ENCODE assay signal across 23 mouse cellular contexts in genomic region chr2:136325646-136326045, GRCm38 (mm10).
DNase-seq lines count a peak whose midpoint lies in the region; ATAC-seq and TF ChIP-seq lines count a peak whose summit lies in the region.
"Had no signal": no experiment of that assay in that cellular context is flagged by ENCODE, and none has a peak within 500 bp of the region (broad histone marks: within the 10 kb centered on the region; RNA-seq: fewer than 3 reads in every experiment).

No protein-coding gene starts in this region.

- intact Hi-C loops in heart, adult 2 months (cut with DNase I), result no loop called here

- no peak for TF ChIP-seq POLR2A in embryonic fibroblast, embryonic 13.5 days (IDR thresholded peaks at IDR 0.05; ENCODE audit: low read depth, low read length)
- TF ChIP-seq POLR2A in heart, adult 2 months (IDR thresholded peaks at IDR 0.05; ENCODE audit: insufficient read depth, low read depth, low read length), result no peak

- 0 out of 2 replicates have a peak, but pooled peaks have one; percentile 42 for ATAC-seq in hindbrain, embryonic 15.5 days (ENCODE audit: low FRiP score, low read depth)
- no peak for ATAC-seq in hindbrain, embryonic 11.5 days (ENCODE audit: low FRiP score)
- ATAC-seq in midbrain, postnatal 0 days (ENCODE audit: low FRiP score), result no peak
- ATAC-seq in midbrain, embryonic 11.5 days (ENCODE audit: low FRiP score), result no peak
- ATAC-seq: intestine, embryonic 15.5 days; midbrain, embryonic 16.5 days had no signal

- no peaks in the 10 kb centered on the region for H3K79me2 ChIP-seq in heart, adult 2 months (replicated peaks; ENCODE audit: control insufficient read depth, insufficient read depth, low read length)

- no peak overlapping the region for H3K27ac ChIP-seq in hindbrain, embryonic 15.5 days (replicated peaks)
- H3K27ac ChIP-seq in hindbrain, embryonic 11.5 days (ENCODE audit: low read depth, low read length), result no peak overlapping the region
- H3K27ac ChIP-seq in midbrain, postnatal 0 days (ENCODE audit: low read depth, low read length), result no peak overlapping the region
- no peak overlapping the region for H3K27ac ChIP-seq in midbrain, embryonic 11.5 days (ENCODE audit: low read depth, low read length)
- peak overlapping the region; percentile 20; the same call in 1 of the 2 replicates for H3K27ac ChIP-seq in embryonic fibroblast, embryonic 13.5 days (ENCODE audit: insufficient read depth, low read length)
- H3K27ac ChIP-seq in heart, adult 2 months, result no peak overlapping the region
- H3K27ac ChIP-seq: embryonic facial prominence, embryonic 12.5 days; forebrain, embryonic 12.5 days; gastrocnemius, adult 2 months; hindbrain, embryonic 10.5 days; intestine, embryonic 15.5 days; neural tube, embryonic 15.5 days had no signal

- no peak overlapping the region for H3K4me2 ChIP-seq in hindbrain, embryonic 15.5 days
- H3K4me2 ChIP-seq in hindbrain, embryonic 11.5 days (replicated peaks; ENCODE audit: low read depth, low read length), result no peak overlapping the region
- no peak overlapping the region for H3K4me2 ChIP-seq in midbrain, postnatal 0 days (ENCODE audit: low read depth, low read length, poor library complexity, severe bottlenecking)
- H3K4me2 ChIP-seq in midbrain, embryonic 11.5 days, result no peak overlapping the region
- H3K4me2 ChIP-seq: embryonic facial prominence, embryonic 12.5 days; forebrain, embryonic 12.5 days; heart, embryonic 12.5 days; intestine, embryonic 15.5 days; neural tube, embryonic 15.5 days had no signal

- no peak for TF ChIP-seq CTCF in midbrain, postnatal 0 days (IDR thresholded peaks at IDR 0.05)
- TF ChIP-seq CTCF in embryonic fibroblast, embryonic 13.5 days (IDR thresholded peaks at IDR 0.05; ENCODE audit: borderline replicate concordance, insufficient read depth, low read length), result no peak
- TF ChIP-seq CTCF in heart, adult 2 months (IDR thresholded peaks at IDR 0.05), result no peak

- no peaks in the 10 kb centered on the region for H3K9me3 ChIP-seq in hindbrain, embryonic 15.5 days
- H3K9me3 ChIP-seq in hindbrain, embryonic 11.5 days (ENCODE audit: control insufficient read depth, low read length), result no peaks in the 10 kb centered on the region
- no peaks in the 10 kb centered on the region for H3K9me3 ChIP-seq in midbrain, postnatal 0 days (ENCODE audit: low read length)
- no peaks in the 10 kb centered on the region for H3K9me3 ChIP-seq in midbrain, embryonic 11.5 days (ENCODE audit: control insufficient read depth, low read length)
- H3K9me3 ChIP-seq: embryonic facial prominence, embryonic 12.5 days; forebrain, embryonic 12.5 days; heart, embryonic 12.5 days; hindbrain, embryonic 10.5 days; intestine, embryonic 15.5 days; neural tube, embryonic 15.5 days had no signal

- TF ChIP-seq EP300 in heart, adult 2 months (IDR thresholded peaks at IDR 0.05; ENCODE audit: insufficient read depth, low read depth, low read length), result no peak

- no peaks in the 10 kb centered on the region for H3K36me3 ChIP-seq in hindbrain, embryonic 15.5 days
- H3K36me3 ChIP-seq in hindbrain, embryonic 11.5 days (ENCODE audit: control insufficient read depth, insufficient read depth, low read length), result no peaks in the 10 kb centered on the region
- H3K36me3 ChIP-seq in midbrain, postnatal 0 days (ENCODE audit: insufficient read depth, low read length), result no peaks in the 10 kb centered on the region
- no peaks in the 10 kb centered on the region for H3K36me3 ChIP-seq in midbrain, embryonic 11.5 days (ENCODE audit: control insufficient read depth, insufficient read depth, low read length)
- no peaks in the 10 kb centered on the region for H3K36me3 ChIP-seq in heart, adult 2 months (ENCODE audit: control insufficient read depth, insufficient read depth, low read length)
- H3K36me3 ChIP-seq: embryonic facial prominence, embryonic 12.5 days; forebrain, embryonic 12.5 days; heart, embryonic 12.5 days; hindbrain, embryonic 10.5 days; intestine, embryonic 15.5 days; neural tube, embryonic 15.5 days had no signal

- no peak overlapping the region for H3K4me3 ChIP-seq in hindbrain, embryonic 15.5 days
- H3K4me3 ChIP-seq in hindbrain, embryonic 11.5 days (ENCODE audit: low read depth, low read length), result no peak overlapping the region
- no peak overlapping the region for H3K4me3 ChIP-seq in midbrain, postnatal 0 days (ENCODE audit: low read depth, low read length)
- H3K4me3 ChIP-seq in midbrain, embryonic 11.5 days (ENCODE audit: low read depth, low read length), result no peak overlapping the region
- no peak overlapping the region for H3K4me3 ChIP-seq in embryonic fibroblast, embryonic 13.5 days (ENCODE audit: insufficient read depth, low read length)
- H3K4me3 ChIP-seq in heart, adult 2 months, result no peak overlapping the region
- H3K4me3 ChIP-seq: embryonic facial prominence, embryonic 12.5 days; erythroblast, embryonic 14.5 days; forebrain, embryonic 12.5 days; gastrocnemius, adult 2 months; heart, embryonic 12.5 days; hindbrain, embryonic 10.5 days; intestine, embryonic 15.5 days; neural tube, embryonic 15.5 days had no signal

- no peak for DNase-seq in hindbrain, embryonic 11.5 days (ENCODE audit: low spot score)
- peak; percentile 48 for DNase-seq in midbrain, postnatal 0 days (ENCODE audit: low spot score)
- DNase-seq in midbrain, embryonic 11.5 days (ENCODE audit: low spot score, missing footprints), result no peak
- peak; percentile 69 for DNase-seq in cerebellum, adult 9-10 months
- no peak for DNase-seq in gastrocnemius, adult 8-10 months (ENCODE audit: low spot score in 2 of 2)
- DNase-seq in heart, adult 2 months, result no peak
- DNase-seq: gastrocnemius, adult 2 months; heart, postnatal 10 days; kidney, adult 9 months; kidney, postnatal 25 days; lung, postnatal 4 days; thymus, adult 18-20 months; thymus, postnatal 36 days had no signal

- 52% methylated on average over 4 of the region's 4 CpGs for WGBS in hindbrain, embryonic 15.5 days
- 78% methylated on average over 4 of the region's 4 CpGs for WGBS in hindbrain, embryonic 11.5 days
- 67% methylated on average over 4 of the region's 4 CpGs for WGBS in midbrain, postnatal 0 days
- 82% methylated on average over 4 of the region's 4 CpGs for WGBS in midbrain, embryonic 11.5 days
- 73% methylated on average over 4 of the region's 4 CpGs for WGBS in heart, adult 2 months

- H3K4me1 ChIP-seq in hindbrain, embryonic 15.5 days (replicated peaks), result no peaks in the 10 kb centered on the region
- no peaks in the 10 kb centered on the region for H3K4me1 ChIP-seq in hindbrain, embryonic 11.5 days (replicated peaks; ENCODE audit: control insufficient read depth, insufficient read depth, low read length)
- no peaks in the 10 kb centered on the region for H3K4me1 ChIP-seq in midbrain, postnatal 0 days (ENCODE audit: insufficient read depth, low read length)
- H3K4me1 ChIP-seq in midbrain, embryonic 11.5 days (ENCODE audit: control insufficient read depth, insufficient read depth, low read length), result no peaks in the 10 kb centered on the region
- H3K4me1 ChIP-seq in embryonic fibroblast, embryonic 13.5 days (ENCODE audit: control insufficient read depth, insufficient read depth, low read length), result peaks cover 3% of the 10 kb centered on the region; the same call in 1 of the 2 replicates
- no peaks in the 10 kb centered on the region for H3K4me1 ChIP-seq in heart, adult 2 months (ENCODE audit: control insufficient read depth, insufficient read depth, low read length)
- H3K4me1 ChIP-seq: embryonic facial prominence, embryonic 12.5 days; forebrain, embryonic 12.5 days; heart, embryonic 12.5 days; hindbrain, embryonic 10.5 days; intestine, embryonic 15.5 days; neural tube, embryonic 15.5 days had no signal

- no peak overlapping the region for H3K9ac ChIP-seq in hindbrain, embryonic 15.5 days
- no peak overlapping the region for H3K9ac ChIP-seq in hindbrain, embryonic 11.5 days (ENCODE audit: low read depth, low read length)
- no peak overlapping the region for H3K9ac ChIP-seq in midbrain, postnatal 0 days (replicated peaks; ENCODE audit: low read length, poor library complexity, severe bottlenecking)
- no peak overlapping the region for H3K9ac ChIP-seq in midbrain, embryonic 11.5 days (ENCODE audit: low read length)
- H3K9ac ChIP-seq in heart, adult 2 months (ENCODE audit: low read depth, low read length), result no peak overlapping the region
- H3K9ac ChIP-seq: embryonic facial prominence, embryonic 12.5 days; forebrain, embryonic 12.5 days; heart, embryonic 12.5 days; intestine, embryonic 15.5 days; neural tube, embryonic 15.5 days had no signal

- H3K27me3 ChIP-seq in hindbrain, embryonic 15.5 days, result no peaks in the 10 kb centered on the region
- H3K27me3 ChIP-seq in hindbrain, embryonic 11.5 days (ENCODE audit: control insufficient read depth, insufficient read depth, low read length), result no peaks in the 10 kb centered on the region
- no peaks in the 10 kb centered on the region for H3K27me3 ChIP-seq in midbrain, postnatal 0 days (ENCODE audit: insufficient read depth, low read length)
- no peaks in the 10 kb centered on the region for H3K27me3 ChIP-seq in midbrain, embryonic 11.5 days (ENCODE audit: control insufficient read depth, insufficient read depth, low read length)
- no peaks in the 10 kb centered on the region for H3K27me3 ChIP-seq in heart, adult 2 months (ENCODE audit: control insufficient read depth, insufficient read depth, low read length)
- H3K27me3 ChIP-seq: embryonic facial prominence, embryonic 12.5 days; forebrain, embryonic 12.5 days; heart, embryonic 12.5 days; intestine, embryonic 15.5 days; neural tube, embryonic 15.5 days had no signal

Comparison
In these comparisons a context has a peak if more than half of its experiments do, and no peak if none do; other contexts are left out.
1. DNase-seq: peak in midbrain, postnatal 0 days (single experiment) and cerebellum, adult 9-10 months (single experiment); none in hindbrain, embryonic 11.5 days (single experiment), midbrain, embryonic 11.5 days (single experiment), gastrocnemius, adult 8-10 months (0 of 2) and heart, adult 2 months (0 of 2).